Mouse (Mus musculus) kidney, embryonic 16.5 days (tissue): ENCODE results near the gene Rc3h1. TPM values are rescaled to one million over a fixed set of nuclear protein-coding genes. Genes with fewer than 3 reads are reported as not detected.
A peak's percentile ranks its signal among the peaks of the same experiment; 100 is the strongest.
"Not testable (repeated sequence)": the region's sequence is repeated elsewhere in the genome, so short reads cannot be mapped to it uniquely, and the experiment has no call there.

Experiments used
- ATAC-seq: fragments of 200-750 bp; cut with Nextera tagmentation; 2 replicates; pipeline ENCODE4 v1.8.0; 2017; ENCODE audit warnings: moderate TSS enrichment; ENCODE audit not compliant: low FRiP score, low TSS enrichment
- H3K27ac ChIP-seq: fragments of 300-500 bp; sonication (generic); 2 replicates; pipeline ENCODE4 v1.5.1; 2014; ENCODE audit warnings: low read length
- H3K27me3 ChIP-seq: fragments of 300-500 bp; sonication (generic); 2 replicates; pipeline ENCODE4 v1.6.1; 2014; ENCODE audit warnings: low read length, control low read depth, mixed read lengths; ENCODE audit not compliant: insufficient read depth
- H3K36me3 ChIP-seq: fragments of 300-500 bp; sonication (generic); 2 replicates; pipeline ENCODE4 v1.6.1; 2014; ENCODE audit warnings: low read length, control low read depth, mixed read lengths; ENCODE audit not compliant: insufficient read depth
- H3K4me1 ChIP-seq: fragments of 300-500 bp; sonication (generic); 2 replicates; pipeline ENCODE4 v1.6.1; 2014; ENCODE audit warnings: low read length, control low read depth, mixed read lengths; ENCODE audit not compliant: insufficient read depth
- H3K4me2 ChIP-seq: fragments of 300-500 bp; sonication (generic); replicated peaks from 2 replicates; pipeline ENCODE4 v1.6.1; 2014; ENCODE audit warnings: low read depth, low read length
- H3K4me3 ChIP-seq: fragments of 300-500 bp; sonication (generic); 2 replicates; pipeline ENCODE4 v1.5.1; 2014; ENCODE audit warnings: mild to moderate bottlenecking, low read length
- H3K9ac ChIP-seq: fragments of 300-500 bp; sonication (generic); replicated peaks from 2 replicates; pipeline ENCODE4 v1.6.1; 2014; ENCODE audit warnings: low read length
- H3K9me3 ChIP-seq: fragments of 300-500 bp; sonication (generic); 2 replicates; pipeline ENCODE4 v1.6.1; 2016; ENCODE audit warnings: low read length, control low read depth
- WGBS: fragments of 180-500 bp; shearing (Covaris S2); extraction: QIAGEN DNeasy Blood & Tissue Kit; methylation state at CpG from one replicate; pipeline ENCODE4 v1.1.7; 2014; 5-methylcytosine and 5-hydroxymethylcytosine counted together
- polyA plus RNA-seq: library from polyadenylated mRNA; unstranded; fragments of >200 nt; fragmentation: Nextera tagmentation; extraction: Ambion mirVana; gene quantifications from 2 replicates; pipeline ENCODE4 v1.2.1, GENCODE M21; 2015

Gene Rc3h1
- 7.0 and 7.6 TPM in 2 replicates for polyA plus RNA-seq

- WGBS, result under 1% methylated on average over 40 of the region's 45 CpGs
- Histone ChIP-seq H3K9ac (peak within 1 kb of the TSS; percentile 97), H3K27me3 (no peaks in the 10 kb centered on the region), H3K4me2 (peak within 1 kb of the TSS; percentile 59), H3K4me3 (peak within 1 kb of the TSS; percentile 95), H3K27ac (peak within 1 kb of the TSS; percentile 90), H3K9me3 (no peaks in the 10 kb centered on the region), H3K36me3 (no peaks in the 10 kb centered on the region), H3K4me1 (peaks cover 8% of the 10 kb centered on the region)
- peak; percentile 96 for ATAC-seq
Observed at GRCm38 (mm10) chr1:160906057-160906557, at the start of gene Rc3h1. Rc3h1 (plus strand) TSS chr1:160906418.

GRCm38 (mm10) chr1:160858132-160858531 is 48.1 kb upstream of the Rc3h1 start:
- WGBS, result 94% methylated on average over 3 of the region's 3 CpGs
- Histone ChIP-seq H3K27ac (no peak overlapping the region), H3K36me3 (no peaks in the 10 kb centered on the region), H3K27me3 (no peaks in the 10 kb centered on the region), H3K9ac (no peak overlapping the region), H3K9me3 (no peaks in the 10 kb centered on the region), H3K4me3 (no peak overlapping the region), H3K4me2 (no peak overlapping the region), H3K4me1 (no peaks in the 10 kb centered on the region)
- ATAC-seq, result no peak

- H3K9ac ChIP-seq, H3K27me3 ChIP-seq, H3K4me2 ChIP-seq, H3K36me3 ChIP-seq, H3K4me1 ChIP-seq, ATAC-seq, H3K27ac ChIP-seq, H3K4me3 ChIP-seq, H3K9me3 ChIP-seq: not testable (repeated sequence)
Observed at GRCm38 (mm10) chr1:160859874-160860273, 46.3 kb upstream of the Rc3h1 start.

- Histone ChIP-seq H3K36me3 (no peaks in the 10 kb centered on the region), H3K9me3 (no peaks in the 10 kb centered on the region), H3K4me2 (no peak overlapping the region), H3K9ac (no peak overlapping the region), H3K27ac (no peak overlapping the region), H3K27me3 (no peaks in the 10 kb centered on the region), H3K4me1 (no peaks in the 10 kb centered on the region), H3K4me3 (no peak overlapping the region)
- ATAC-seq, result no peak
- 86% methylated on average over 2 of the region's 2 CpGs for WGBS
Observed at GRCm38 (mm10) chr1:160861142-160861541, 45.1 kb upstream of the Rc3h1 start.

- ATAC-seq, result no peak
- Histone ChIP-seq H3K4me2 (no peak overlapping the region), H3K9ac (no peak overlapping the region), H3K27me3 (no peaks in the 10 kb centered on the region), H3K27ac (no peak overlapping the region), H3K4me3 (no peak overlapping the region), H3K9me3 (no peaks in the 10 kb centered on the region), H3K4me1 (no peaks in the 10 kb centered on the region), H3K36me3 (no peaks in the 10 kb centered on the region)
- WGBS, result 87% methylated on average over 1 of the region's 1 CpGs
Observed at GRCm38 (mm10) chr1:160861632-160862031, 44.6 kb upstream of the Rc3h1 start.

- Histone ChIP-seq H3K27ac (no peak overlapping the region), H3K4me3 (no peak overlapping the region), H3K27me3 (no peaks in the 10 kb centered on the region), H3K4me2 (no peak overlapping the region), H3K4me1 (no peaks in the 10 kb centered on the region), H3K9me3 (no peaks in the 10 kb centered on the region), H3K9ac (no peak overlapping the region), H3K36me3 (no peaks in the 10 kb centered on the region)
- WGBS, result 60% methylated on average over 4 of the region's 4 CpGs
- no peak for ATAC-seq
Observed at GRCm38 (mm10) chr1:160863027-160863426, 43.2 kb upstream of the Rc3h1 start.

- Histone ChIP-seq H3K9ac (no peak overlapping the region), H3K4me1 (no peaks in the 10 kb centered on the region), H3K4me2 (no peak overlapping the region), H3K36me3 (no peaks in the 10 kb centered on the region), H3K9me3 (no peaks in the 10 kb centered on the region), H3K4me3 (no peak overlapping the region), H3K27me3 (no peaks in the 10 kb centered on the region), H3K27ac (no peak overlapping the region)
- 79% methylated on average over 1 of the region's 1 CpGs for WGBS
- no peak for ATAC-seq
Observed at GRCm38 (mm10) chr1:160874757-160875156, 31.5 kb upstream of the Rc3h1 start.

- no peaks in the 10 kb centered on the region for H3K9me3 ChIP-seq
- no peaks in the 10 kb centered on the region for H3K4me1 ChIP-seq
- no peak for ATAC-seq
- no peak overlapping the region for H3K27ac ChIP-seq
- no peak overlapping the region for H3K4me3 ChIP-seq
- WGBS, result 94% methylated on average over 4 of the region's 4 CpGs
- H3K9ac ChIP-seq, result no peak overlapping the region
- no peaks in the 10 kb centered on the region for H3K36me3 ChIP-seq
- H3K27me3 ChIP-seq, result no peaks in the 10 kb centered on the region
- no peak overlapping the region for H3K4me2 ChIP-seq
Observed at GRCm38 (mm10) chr1:160876968-160877367, 29.2 kb upstream of the Rc3h1 start.

GRCm38 (mm10) chr1:160878485-160878884 is 27.7 kb upstream of the Rc3h1 start:
- Histone ChIP-seq H3K36me3 (no peaks in the 10 kb centered on the region), H3K27ac (no peak overlapping the region), H3K4me1 (no peaks in the 10 kb centered on the region), H3K9ac (no peak overlapping the region), H3K27me3 (no peaks in the 10 kb centered on the region), H3K9me3 (no peaks in the 10 kb centered on the region), H3K4me2 (no peak overlapping the region), H3K4me3 (no peak overlapping the region)
- 52% methylated on average over 4 of the region's 4 CpGs for WGBS
- ATAC-seq, result no peak

- 62% methylated on average over 1 of the region's 1 CpGs for WGBS
Observed at GRCm38 (mm10) chr1:160881378-160881777, 24.8 kb upstream of the Rc3h1 start.

More at GRCm38 (mm10) chr1:160881378-160881777, 24.8 kb upstream of the Rc3h1 start:
- H3K9me3 ChIP-seq, H3K4me1 ChIP-seq, H3K4me3 ChIP-seq, H3K36me3 ChIP-seq, H3K27ac ChIP-seq, H3K9ac ChIP-seq, ATAC-seq, H3K4me2 ChIP-seq, H3K27me3 ChIP-seq: not testable (repeated sequence)
